Mouse (Mus musculus): ENCODE measurements around the gene Gm4847. TPM values are rescaled to one million over a fixed set of nuclear protein-coding genes. Genes with fewer than 3 reads are reported as not detected.

Gm4847 gene
- not detected in 2 replicates for total RNA-seq (2021)
- long read RNA-seq, experiment 1, result 0 reads
- long read RNA-seq, experiment 2, result 0 reads

DNA sequence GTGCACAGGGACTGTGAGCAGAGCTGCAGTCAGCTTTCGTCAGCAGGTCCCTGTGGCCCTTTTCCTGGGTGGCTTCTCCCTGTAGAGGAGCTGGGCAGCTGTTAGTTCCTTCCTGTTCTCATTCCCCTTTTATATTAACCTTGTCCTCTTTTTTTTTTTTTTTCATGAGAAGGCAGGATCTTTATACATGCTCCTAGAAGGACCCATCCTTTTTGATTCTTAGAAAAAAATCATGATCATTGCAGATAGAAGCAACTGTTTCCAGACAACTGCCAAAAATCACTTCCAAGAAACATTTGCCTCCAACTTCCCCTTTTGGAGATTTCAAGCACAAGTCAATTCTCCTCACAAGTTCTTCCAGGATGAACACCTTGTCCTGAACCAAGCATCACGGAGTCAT is at the start of gene Gm4847:
Gene Gm4847, minus strand, starts transcription at position 101 of the 400 bp plus-strand sequence.
- DNase-seq, result no peak

DNA sequence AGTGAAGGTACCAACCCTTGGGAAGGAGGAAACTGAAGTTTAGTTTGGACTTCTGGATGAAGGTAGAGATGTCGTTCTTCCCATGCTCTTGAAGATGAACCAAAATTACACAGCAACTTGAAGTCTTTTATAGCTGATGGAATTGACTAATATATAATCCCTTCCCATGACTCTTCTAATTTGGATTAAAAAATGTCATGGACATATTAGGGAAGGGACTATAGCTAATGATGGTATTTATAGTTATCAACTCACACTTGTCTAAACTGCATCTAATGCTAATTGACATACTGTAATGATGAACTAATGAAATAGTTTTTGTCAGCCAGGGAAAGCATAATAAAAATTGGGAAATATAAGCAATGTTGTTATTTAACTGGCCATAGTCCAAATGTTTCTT is 34.3 kb upstream of the Gm4847 start, which contains the start of gene Fmo9:
Gene Fmo9, minus strand, starts transcription at position 101 of the 400 bp plus-strand sequence.
- DNase-seq, result no peak

DNA sequence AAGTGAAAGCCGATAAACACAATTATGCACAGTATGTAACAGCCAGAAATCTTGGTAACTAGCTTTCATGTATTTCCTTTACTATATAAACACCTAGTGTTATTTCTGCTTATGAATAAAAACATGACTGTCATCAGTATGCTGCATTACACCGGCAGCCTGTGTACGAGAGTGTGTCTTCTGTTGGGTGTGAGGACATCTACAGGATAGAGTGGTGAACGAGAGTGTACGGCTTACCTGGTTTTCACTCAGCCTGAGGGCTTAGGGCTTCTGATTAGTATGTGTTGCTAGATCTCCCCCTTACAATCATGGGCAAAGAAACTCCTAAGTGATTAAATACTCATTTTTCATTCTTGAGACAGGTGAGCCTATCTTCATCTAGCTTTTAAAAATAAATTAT is 21.8 kb upstream of the Gm4847 start:
- DNase-seq, result no peak

GRCm38 (mm10) chr1:166660800-166661199 is 13.3 kb upstream of the Gm4847 start:
- DNase-seq, result no peak

Small RNA genes lying within 50 kb of the gene (microRNA-seq; reads per million reads assigned to microRNA genes)
- gene Gm22992, result 0 reads per million in 2 experiments

Other genes with a start within 250 kb of the Gm4847 start
- 31.5 and 35.1 TPM in 2 replicates for gene Pogk, start 237.8 kb downstream of the Gm4847 start, total RNA-seq (2021)
- gene Gm4846, start 150.1 kb downstream of the Gm4847 start, total RNA-seq (2021), result not detected in 2 replicates
- gene Fmo9, start 34.2 kb upstream of the Gm4847 start, total RNA-seq (2021), result not detected in 2 replicates